Mouse (Mus musculus): ENCODE measurements at regions not wholly inside any gene's neighbourhood (a gene's known extent, or its start where the extent isn't known, plus 50 kb on each side); places are given as distances from the start of the nearest gene placed in this dataset.

GRCm38 (mm10) chr15:60124461-60124860 lies 108.0 kb upstream of the 4933412E24Rik start:
- no peak overlapping the region for H3K27ac ChIP-seq (ENCODE audit: low read length)
- H3K27me3 ChIP-seq (replicated peaks; ENCODE audit: control insufficient read depth, insufficient read depth, low read length): no peaks in the 10 kb centered on the region
- H3K4me1 ChIP-seq (replicated peaks; ENCODE audit: control insufficient read depth, insufficient read depth, low read length): no peaks in the 10 kb centered on the region
- no peak overlapping the region for H3K4me2 ChIP-seq (ENCODE audit: low read length)
- no peaks in the 10 kb centered on the region for H3K9me3 ChIP-seq (ENCODE audit: control insufficient read depth, low read length)
- H3K9ac ChIP-seq (replicated peaks; ENCODE audit: low read depth, low read length): no peak overlapping the region
- H3K4me3 ChIP-seq (replicated peaks; ENCODE audit: low read length): no peak overlapping the region
- WGBS: 89% methylated on average over 3 of the region's 3 CpGs
- no peaks in the 10 kb centered on the region for H3K36me3 ChIP-seq (ENCODE audit: control insufficient read depth, insufficient read depth)
- ATAC-seq: no peak

- WGBS: 85% methylated on average over 1 of the region's 1 CpGs
- Histone ChIP-seq H3K27ac (ENCODE audit: low read length) (no peak overlapping the region), H3K9ac (replicated peaks; ENCODE audit: low read depth, low read length) (no peak overlapping the region), H3K27me3 (replicated peaks; ENCODE audit: control insufficient read depth, insufficient read depth, low read length) (no peaks in the 10 kb centered on the region), H3K4me2 (ENCODE audit: low read length) (no peak overlapping the region), H3K9me3 (ENCODE audit: control insufficient read depth, low read length) (no peaks in the 10 kb centered on the region), H3K4me1 (replicated peaks; ENCODE audit: control insufficient read depth, insufficient read depth, low read length) (no peaks in the 10 kb centered on the region), H3K4me3 (replicated peaks; ENCODE audit: low read length) (no peak overlapping the region), H3K36me3 (ENCODE audit: control insufficient read depth, insufficient read depth) (no peaks in the 10 kb centered on the region)
- ATAC-seq: no peak
Observed at GRCm38 (mm10) chr15:60119926-60120325, 103.5 kb upstream of the 4933412E24Rik start.

GRCm38 (mm10) chr15:60111885-60112284 lies 95.5 kb upstream of the 4933412E24Rik start:
- no peak for ATAC-seq
- Histone ChIP-seq H3K36me3 (ENCODE audit: control insufficient read depth, insufficient read depth) (no peaks in the 10 kb centered on the region), H3K27me3 (replicated peaks; ENCODE audit: control insufficient read depth, insufficient read depth, low read length) (no peaks in the 10 kb centered on the region), H3K4me1 (replicated peaks; ENCODE audit: control insufficient read depth, insufficient read depth, low read length) (no peaks in the 10 kb centered on the region), H3K9ac (replicated peaks; ENCODE audit: low read depth, low read length) (no peak overlapping the region), H3K4me2 (ENCODE audit: low read length) (no peak overlapping the region), H3K4me3 (replicated peaks; ENCODE audit: low read length) (no peak overlapping the region), H3K27ac (ENCODE audit: low read length) (no peak overlapping the region), H3K9me3 (ENCODE audit: control insufficient read depth, low read length) (no peaks in the 10 kb centered on the region)
- 83% methylated on average over 3 of the region's 3 CpGs for WGBS

DNA sequence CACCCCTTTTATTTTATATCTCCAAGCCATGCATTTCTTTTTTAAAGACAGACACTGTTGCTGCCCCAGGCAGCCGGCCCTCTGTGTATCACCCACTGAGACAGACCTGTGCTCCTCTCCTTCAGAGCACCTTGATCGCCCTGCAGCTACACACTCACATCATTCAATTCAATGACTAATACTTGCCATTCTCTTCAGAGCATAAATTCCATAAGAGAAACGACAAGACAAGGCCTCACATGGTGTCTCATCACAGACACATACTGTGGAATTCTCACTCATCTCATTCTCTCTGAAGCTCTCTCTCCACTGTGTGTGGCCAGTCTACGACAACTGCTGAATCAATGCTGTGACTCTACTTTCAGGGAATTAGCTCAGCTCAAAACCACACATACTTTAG lies 94.6 kb upstream of the 4933412E24Rik start:
- Histone ChIP-seq H3K27me3 (replicated peaks; ENCODE audit: control insufficient read depth, insufficient read depth, low read length) (no peaks in the 10 kb centered on the region), H3K4me1 (replicated peaks; ENCODE audit: control insufficient read depth, insufficient read depth, low read length) (no peaks in the 10 kb centered on the region), H3K27ac (ENCODE audit: low read length) (no peak overlapping the region), H3K9ac (replicated peaks; ENCODE audit: low read depth, low read length) (no peak overlapping the region), H3K4me3 (replicated peaks; ENCODE audit: low read length) (no peak overlapping the region), H3K9me3 (ENCODE audit: control insufficient read depth, low read length) (no peaks in the 10 kb centered on the region), H3K4me2 (ENCODE audit: low read length) (no peak overlapping the region), H3K36me3 (ENCODE audit: control insufficient read depth, insufficient read depth) (no peaks in the 10 kb centered on the region)
- no peak for ATAC-seq
- WGBS: 85% methylated on average over 4 of the region's 4 CpGs

- Histone ChIP-seq H3K27me3 (replicated peaks; ENCODE audit: control insufficient read depth, insufficient read depth, low read length) (no peaks in the 10 kb centered on the region), H3K9me3 (ENCODE audit: control insufficient read depth, low read length) (no peaks in the 10 kb centered on the region), H3K36me3 (ENCODE audit: control insufficient read depth, insufficient read depth) (no peaks in the 10 kb centered on the region), H3K4me1 (replicated peaks; ENCODE audit: control insufficient read depth, insufficient read depth, low read length) (no peaks in the 10 kb centered on the region), H3K9ac (replicated peaks; ENCODE audit: low read depth, low read length) (no peak overlapping the region), H3K27ac (ENCODE audit: low read length) (no peak overlapping the region), H3K4me3 (replicated peaks; ENCODE audit: low read length) (no peak overlapping the region), H3K4me2 (ENCODE audit: low read length) (no peak overlapping the region)
- 91% methylated on average over 2 of the region's 2 CpGs for WGBS
- ATAC-seq: no peak
Observed at GRCm38 (mm10) chr15:60104126-60104525, 87.7 kb upstream of the 4933412E24Rik start.

DNA sequence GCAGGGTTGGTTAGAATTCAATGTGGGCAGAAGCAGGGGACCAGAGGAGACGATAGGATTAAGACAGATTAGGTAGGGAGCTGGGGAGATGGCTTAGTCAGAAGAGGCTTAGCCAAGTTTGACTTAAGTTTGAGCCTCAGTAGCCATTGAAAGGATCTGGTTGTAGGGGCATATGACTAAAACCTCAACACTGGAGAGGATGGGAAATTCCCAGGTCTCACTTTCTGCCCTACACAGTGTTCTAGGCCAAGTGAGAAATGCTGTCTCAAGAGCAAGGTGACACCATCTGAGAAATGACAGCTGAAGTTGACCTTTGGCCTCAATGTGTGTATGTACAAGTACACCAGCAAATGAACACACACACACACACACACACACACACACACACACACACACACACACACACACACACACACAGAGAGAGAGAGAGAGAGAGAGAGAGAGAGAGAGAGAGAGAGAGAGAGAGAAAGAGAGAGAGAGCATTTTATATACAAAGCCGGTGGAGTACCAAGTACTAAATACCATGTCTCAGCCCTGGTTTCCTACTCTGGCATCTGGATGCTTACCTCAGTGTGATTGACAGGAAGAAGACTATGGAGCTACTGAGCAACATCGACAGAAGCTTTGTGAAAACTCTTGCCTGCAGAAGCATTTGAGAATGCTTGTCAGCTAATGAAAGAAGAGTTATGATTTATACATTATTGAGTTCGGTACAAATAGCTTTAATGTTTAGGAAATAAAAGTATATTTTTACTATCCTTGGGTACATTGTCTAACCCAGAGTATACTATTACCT lies 85.3 kb upstream of the 4933412E24Rik start:
- ATAC-seq: no peak
- Histone ChIP-seq H3K4me3 (replicated peaks; ENCODE audit: low read length) (no peak overlapping the region), H3K27me3 (replicated peaks; ENCODE audit: control insufficient read depth, insufficient read depth, low read length) (no peaks in the 10 kb centered on the region), H3K36me3 (ENCODE audit: control insufficient read depth, insufficient read depth) (no peaks in the 10 kb centered on the region), H3K9me3 (ENCODE audit: control insufficient read depth, low read length) (no peaks in the 10 kb centered on the region), H3K27ac (ENCODE audit: low read length) (no peak overlapping the region), H3K9ac (replicated peaks; ENCODE audit: low read depth, low read length) (no peak overlapping the region), H3K4me2 (ENCODE audit: low read length) (no peak overlapping the region), H3K4me1 (replicated peaks; ENCODE audit: control insufficient read depth, insufficient read depth, low read length) (0 out of 2 replicates have a peak, but pooled peaks cover 3% of the 10 kb centered on the region)
- whole genome bisulfite sequencing: 83% methylated on average over 4 of the region's 4 CpGs

- H3K4me2 ChIP-seq (ENCODE audit: low read length): no peak overlapping the region
- H3K9me3 ChIP-seq (ENCODE audit: control insufficient read depth, low read length): no peaks in the 10 kb centered on the region
- no peak overlapping the region for H3K9ac ChIP-seq (replicated peaks; ENCODE audit: low read depth, low read length)
- peak; percentile 87 for ATAC-seq
- 15% methylated on average over 4 of the region's 4 CpGs for WGBS
- H3K27ac ChIP-seq (ENCODE audit: low read length): no peak overlapping the region
- H3K36me3 ChIP-seq (ENCODE audit: control insufficient read depth, insufficient read depth): no peaks in the 10 kb centered on the region
- H3K4me3 ChIP-seq (replicated peaks; ENCODE audit: low read length): no peak overlapping the region
- 0 out of 2 replicates have a peak, but pooled peaks cover 3% of the 10 kb centered on the region for H3K4me1 ChIP-seq (replicated peaks; ENCODE audit: control insufficient read depth, insufficient read depth, low read length)
- no peaks in the 10 kb centered on the region for H3K27me3 ChIP-seq (replicated peaks; ENCODE audit: control insufficient read depth, insufficient read depth, low read length)
Observed at GRCm38 (mm10) chr15:60097141-60097540, 80.7 kb upstream of the 4933412E24Rik start.

GRCm38 (mm10) chr15:60096131-60096530 lies 79.7 kb upstream of the 4933412E24Rik start:
- no peak overlapping the region for H3K27ac ChIP-seq (ENCODE audit: low read length)
- no peak overlapping the region for H3K4me3 ChIP-seq (replicated peaks; ENCODE audit: low read length)
- H3K36me3 ChIP-seq (ENCODE audit: control insufficient read depth, insufficient read depth): no peaks in the 10 kb centered on the region
- no peaks in the 10 kb centered on the region for H3K27me3 ChIP-seq (replicated peaks; ENCODE audit: control insufficient read depth, insufficient read depth, low read length)
- no peak overlapping the region for H3K9ac ChIP-seq (replicated peaks; ENCODE audit: low read depth, low read length)
- H3K4me1 ChIP-seq (replicated peaks; ENCODE audit: control insufficient read depth, insufficient read depth, low read length): 0 out of 2 replicates have a peak, but pooled peaks cover 3% of the 10 kb centered on the region
- H3K9me3 ChIP-seq (ENCODE audit: control insufficient read depth, low read length): no peaks in the 10 kb centered on the region
- WGBS: 76% methylated on average over 4 of the region's 4 CpGs
- H3K4me2 ChIP-seq (ENCODE audit: low read length): no peak overlapping the region
- ATAC-seq: peak; percentile 54; the same call in 1 of the 2 replicates

DNA sequence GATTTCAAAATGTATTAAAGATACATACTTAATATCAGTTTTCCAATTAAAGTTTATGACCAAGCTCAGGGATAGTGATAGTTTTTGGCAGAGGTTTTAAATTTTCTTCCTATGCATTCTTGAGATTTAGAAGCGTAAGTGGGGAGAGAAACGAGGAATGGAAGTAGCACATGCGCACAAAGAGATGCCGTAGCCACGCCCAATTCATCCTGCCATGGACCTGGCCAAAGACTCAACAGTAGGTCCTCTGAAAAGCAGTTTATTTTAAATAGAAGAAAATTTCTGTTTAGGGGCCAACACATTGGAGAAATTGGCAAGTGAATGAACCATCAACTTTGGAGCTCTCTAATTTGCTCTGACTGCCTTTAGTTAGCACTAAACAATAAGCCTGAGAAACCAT lies 73.5 kb upstream of the 4933412E24Rik start:
- WGBS: 53% methylated on average over 5 of the region's 5 CpGs
- Histone ChIP-seq H3K27ac (ENCODE audit: low read length) (peak overlapping the region; percentile 50; the same call in 1 of the 2 replicates), H3K9ac (replicated peaks; ENCODE audit: low read depth, low read length) (no peak overlapping the region), H3K36me3 (ENCODE audit: control insufficient read depth, insufficient read depth) (no peaks in the 10 kb centered on the region), H3K4me2 (ENCODE audit: low read length) (no peak overlapping the region), H3K27me3 (replicated peaks; ENCODE audit: control insufficient read depth, insufficient read depth, low read length) (no peaks in the 10 kb centered on the region), H3K4me1 (replicated peaks; ENCODE audit: control insufficient read depth, insufficient read depth, low read length) (peaks cover 3% of the 10 kb centered on the region), H3K4me3 (replicated peaks; ENCODE audit: low read length) (no peak overlapping the region), H3K9me3 (ENCODE audit: control insufficient read depth, low read length) (no peaks in the 10 kb centered on the region)
- ATAC-seq: peak; percentile 40; the same call in 1 of the 2 replicates

Measured in forebrain, embryonic 16.5 days (tissue).